8 mouse cellular contexts compared by ENCODE assay signal in the genomic region with DNA sequence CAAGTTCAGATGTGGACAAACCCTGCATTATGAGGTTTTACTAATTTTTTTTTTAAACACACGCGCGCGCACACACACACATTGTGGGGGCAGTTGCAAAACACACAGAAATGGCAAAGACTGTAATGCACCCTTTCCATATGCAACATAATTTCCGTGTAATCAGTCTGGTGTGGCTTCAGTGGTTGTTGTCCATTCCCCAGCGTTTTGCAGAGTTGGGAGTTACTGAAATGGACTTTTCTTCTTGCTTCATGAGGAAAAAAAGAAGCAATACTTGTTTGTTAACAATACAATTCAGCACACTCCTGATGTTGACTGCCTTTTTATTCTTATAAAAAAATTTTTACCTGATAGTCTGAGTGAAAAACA. TPM values are rescaled to one million over a fixed set of nuclear protein-coding genes. Genes with fewer than 3 reads are reported as not detected.
DNase-seq lines count a peak whose midpoint lies in the region; ATAC-seq and TF ChIP-seq lines count a peak whose summit lies in the region.

No protein-coding gene starts in this region.

- peaks cover 4% of the 10 kb centered on the region for H3K4me1 ChIP-seq in heart, embryonic 12.5 days (replicated peaks)
- H3K4me1 ChIP-seq in E14TG2a.4 (replicated peaks; ENCODE audit: low read depth, low read length): peaks cover 11% of the 10 kb centered on the region; the same call in 1 of the 2 replicates
- H3K4me1 ChIP-seq in forebrain, embryonic 16.5 days (replicated peaks; ENCODE audit: control insufficient read depth, insufficient read depth, low read length): peaks cover 2% of the 10 kb centered on the region; the same call in 1 of the 2 replicates
- H3K4me1 ChIP-seq in liver, postnatal 0 days (ENCODE audit: insufficient read depth): 0 out of 2 replicates have a peak, but pooled peaks cover 4% of the 10 kb centered on the region

- no peak for DNase-seq in heart, adult 18-20 months
- DNase-seq in liver, postnatal 0 days: no peak
- DNase-seq in spleen, adult 18-20 months: no peak
- DNase-seq in right cerebral cortex, postnatal 36 days (ENCODE audit: low spot score in 2 of 2): no peak
- DNase-seq in left cerebral cortex, postnatal 25 days (ENCODE audit: low spot score in 2 of 2): no peak

- no peak for TF ChIP-seq EP300 in liver, postnatal 0 days (IDR thresholded peaks at IDR 0.05; ENCODE audit: low read depth)

- no peak for ATAC-seq in heart, embryonic 12.5 days (ENCODE audit: insufficient number of reproducible peaks, low FRiP score)
- no peak for ATAC-seq in forebrain, embryonic 16.5 days
- no peak for ATAC-seq in liver, postnatal 0 days

- H3K9ac ChIP-seq in heart, embryonic 12.5 days: 0 out of 2 replicates have a peak overlapping the region, but pooled peaks have one; percentile 26
- H3K9ac ChIP-seq in forebrain, embryonic 16.5 days (replicated peaks; ENCODE audit: low read depth, low read length): no peak overlapping the region
- H3K9ac ChIP-seq in liver, postnatal 0 days (replicated peaks): no peak overlapping the region

- intact Hi-C loops in left cerebral cortex, postnatal 25 days (cut with DNase I): no loop called here

- no peaks in the 10 kb centered on the region for H3K36me3 ChIP-seq in heart, embryonic 12.5 days
- H3K36me3 ChIP-seq in E14TG2a.4 (ENCODE audit: insufficient read depth, low read length): no peaks in the 10 kb centered on the region
- no peaks in the 10 kb centered on the region for H3K36me3 ChIP-seq in forebrain, embryonic 16.5 days (ENCODE audit: control insufficient read depth, insufficient read depth)
- no peaks in the 10 kb centered on the region for H3K36me3 ChIP-seq in liver, postnatal 0 days (replicated peaks; ENCODE audit: insufficient read depth, low read length)

- H3K4me2 ChIP-seq in heart, embryonic 12.5 days: peak overlapping the region; percentile 77
- H3K4me2 ChIP-seq in forebrain, embryonic 16.5 days (ENCODE audit: low read length): peak overlapping the region; percentile 69
- H3K4me2 ChIP-seq in liver, postnatal 0 days (ENCODE audit: low read depth, low read length): peak overlapping the region; percentile 68

- WGBS in heart, embryonic 12.5 days: 35% methylated on average over 6 of the region's 6 CpGs
- 29% methylated on average over 6 of the region's 6 CpGs for WGBS in forebrain, embryonic 16.5 days
- WGBS in liver, postnatal 0 days (ENCODE audit: insufficient replicate concordance): 32% methylated on average over 6 of the region's 6 CpGs

- no peaks in the 10 kb centered on the region for H3K9me3 ChIP-seq in heart, embryonic 12.5 days (replicated peaks)
- H3K9me3 ChIP-seq in E14TG2a.4 (ENCODE audit: low read length): no peaks in the 10 kb centered on the region
- H3K9me3 ChIP-seq in forebrain, embryonic 16.5 days (ENCODE audit: control insufficient read depth, low read length): no peaks in the 10 kb centered on the region
- H3K9me3 ChIP-seq in liver, postnatal 0 days (ENCODE audit: low read length): no peaks in the 10 kb centered on the region

- H3K27ac ChIP-seq in heart, embryonic 12.5 days (ENCODE audit: poor library complexity, severe bottlenecking): no peak overlapping the region
- H3K27ac ChIP-seq in forebrain, embryonic 16.5 days (ENCODE audit: low read length): no peak overlapping the region
- no peak overlapping the region for H3K27ac ChIP-seq in liver, postnatal 0 days (ENCODE audit: low read depth)

- TF ChIP-seq CTCF in E14TG2a.4 (conservative IDR thresholded peaks at IDR 0.05; ENCODE audit: low read length): no peak
- no peak for TF ChIP-seq CTCF in liver, postnatal 0 days (IDR thresholded peaks at IDR 0.05; ENCODE audit: low read depth)

- H3K4me3 ChIP-seq in heart, embryonic 12.5 days: peak overlapping the region; percentile 45
- H3K4me3 ChIP-seq in E14TG2a.4 (replicated peaks; ENCODE audit: low read length): peak overlapping the region; percentile 79
- peak overlapping the region; percentile 45 for H3K4me3 ChIP-seq in forebrain, embryonic 16.5 days (replicated peaks; ENCODE audit: low read length)
- peak overlapping the region; percentile 40 for H3K4me3 ChIP-seq in liver, postnatal 0 days (ENCODE audit: low read depth, low read length)

- peaks cover 13% of the 10 kb centered on the region; the same call in 1 of the 2 replicates for H3K27me3 ChIP-seq in heart, embryonic 12.5 days (replicated peaks)
- peaks cover 15% of the 10 kb centered on the region for H3K27me3 ChIP-seq in E14TG2a.4 (ENCODE audit: insufficient read depth, low read length)
- no peaks in the 10 kb centered on the region for H3K27me3 ChIP-seq in forebrain, embryonic 16.5 days (replicated peaks; ENCODE audit: control insufficient read depth, insufficient read depth, low read length)
- peaks cover 6% of the 10 kb centered on the region; the same call in 1 of the 2 replicates for H3K27me3 ChIP-seq in liver, postnatal 0 days (ENCODE audit: insufficient read depth, low read length)

RNA-seq across cellular contexts. Expression of a gene that starts 1.4 kb away (rescaled TPM):
- polyA plus RNA-seq in heart, embryonic 12.5 days (2016; fragmentation: Nextera tagmentation; extraction: Ambion mirVana): 0.26 and 0.30 TPM in 2 replicates
- 1 to 10 TPM; 4.5 to 6.0 TPM for total RNA-seq in heart, adult 18-20 months (2021)
- polyA plus RNA-seq in forebrain, embryonic 16.5 days (2015; fragmentation: Nextera tagmentation; extraction: Ambion mirVana): 0.43 TPM in 1 of 2 replicates, not detected in the other
- polyA plus RNA-seq in liver, postnatal 0 days (2015; fragmentation: Nextera tagmentation; extraction: Ambion mirVana): 0.58 and 0.69 TPM in 2 replicates
- total RNA-seq in left cerebral cortex, postnatal 25 days (2021): 1 to 10 TPM; 2.4 to 3.1 TPM

RNA-seq across cellular contexts. Expression of a gene that starts 30.1 kb away (rescaled TPM):
- 17.6 and 18.6 TPM in 2 replicates for polyA plus RNA-seq in heart, embryonic 12.5 days (2016; fragmentation: Nextera tagmentation; extraction: Ambion mirVana)
- 1 to 10 TPM; 9.2 to 9.3 TPM for total RNA-seq in heart, adult 18-20 months (2021)
- 15.2 and 18.3 TPM in 2 replicates for polyA plus RNA-seq in forebrain, embryonic 16.5 days (2015; fragmentation: Nextera tagmentation; extraction: Ambion mirVana)
- polyA plus RNA-seq in liver, postnatal 0 days (2015; fragmentation: Nextera tagmentation; extraction: Ambion mirVana): 5.2 and 5.6 TPM in 2 replicates
- 10 to 100 TPM; 31.5 to 32.3 TPM for total RNA-seq in left cerebral cortex, postnatal 25 days (2021)

RNA-seq across cellular contexts. Expression of a gene that starts 30.2 kb away (rescaled TPM):
- polyA plus RNA-seq in heart, embryonic 12.5 days (2016; fragmentation: Nextera tagmentation; extraction: Ambion mirVana): 5.0 and 5.4 TPM in 2 replicates
- 1 to 10 TPM; 4.9 to 5.2 TPM for total RNA-seq in heart, adult 18-20 months (2021)
- 11.0 and 11.7 TPM in 2 replicates for polyA plus RNA-seq in forebrain, embryonic 16.5 days (2015; fragmentation: Nextera tagmentation; extraction: Ambion mirVana)
- 1.2 and 1.3 TPM in 2 replicates for polyA plus RNA-seq in liver, postnatal 0 days (2015; fragmentation: Nextera tagmentation; extraction: Ambion mirVana)
- 10 to 100 TPM; 11.1 to 11.7 TPM for total RNA-seq in left cerebral cortex, postnatal 25 days (2021)
